Mouse (Mus musculus): ENCODE data around the gene Sgsh. TPM values are rescaled to one million over a fixed set of nuclear protein-coding genes. Genes with fewer than 3 reads are reported as not detected.

Gene Sgsh
- total RNA-seq, 4 experiments from 2014 or later = 4.5 to 5.5 (median 5.3) TPM

- no peak for DNase-seq (ENCODE audit: low spot score in 2 of 2)
Observed at GRCm38 (mm10) chr11:119307658-119307867, 47.8 kb downstream of the Sgsh start, which contains the start of gene Card14. Gene Card14 (plus strand): TSS chr11:119307768.

GRCm38 (mm10) chr11:119306762-119307657, 48.3 kb downstream of the Sgsh start:
- no peak for DNase-seq (ENCODE audit: low spot score in 2 of 2)

DNA sequence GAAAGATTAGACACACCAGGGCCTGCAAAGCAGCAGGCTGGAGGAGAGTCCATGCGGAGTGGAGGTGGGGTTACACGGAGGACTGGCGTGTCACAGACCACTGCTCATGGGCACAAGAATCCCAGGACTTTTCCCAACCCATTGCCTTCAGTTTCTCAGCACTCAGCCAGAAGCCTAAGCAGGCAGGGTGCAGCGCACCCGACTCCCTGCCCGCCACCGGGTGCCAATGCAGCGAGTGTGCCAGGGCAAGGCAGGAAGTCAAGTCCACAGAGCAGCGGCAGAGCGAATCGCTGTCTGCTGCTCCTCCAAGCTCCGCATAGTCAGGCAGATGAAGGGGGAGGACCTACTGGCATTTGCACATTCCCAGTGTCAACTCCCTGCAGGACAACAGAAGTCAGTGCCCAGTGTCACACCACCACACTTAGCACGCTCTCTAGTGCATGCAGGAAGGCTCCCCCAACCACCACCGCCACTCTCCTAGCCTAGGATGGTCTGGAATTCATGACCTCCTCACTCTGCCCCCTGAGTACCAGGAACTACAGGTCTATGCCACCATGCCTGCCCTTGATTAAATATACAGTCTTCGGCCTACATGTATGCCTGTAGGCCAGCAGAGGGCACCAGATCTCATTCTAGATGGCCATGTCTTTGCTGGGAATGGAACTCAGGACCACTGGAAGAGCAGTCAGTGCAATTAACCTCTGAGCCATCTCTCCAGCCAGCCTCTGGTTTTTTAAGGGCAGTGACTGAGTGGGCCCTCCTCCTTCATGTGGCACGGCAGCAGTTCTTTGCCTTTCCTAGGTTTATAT, 50.2 kb downstream of the Sgsh start:
- no peak for DNase-seq (ENCODE audit: low spot score in 2 of 2)

- DNase-seq (ENCODE audit: low spot score in 2 of 2) = no peak
Observed at GRCm38 (mm10) chr11:119300986-119301385, 54.4 kb downstream of the Sgsh start.

DNA sequence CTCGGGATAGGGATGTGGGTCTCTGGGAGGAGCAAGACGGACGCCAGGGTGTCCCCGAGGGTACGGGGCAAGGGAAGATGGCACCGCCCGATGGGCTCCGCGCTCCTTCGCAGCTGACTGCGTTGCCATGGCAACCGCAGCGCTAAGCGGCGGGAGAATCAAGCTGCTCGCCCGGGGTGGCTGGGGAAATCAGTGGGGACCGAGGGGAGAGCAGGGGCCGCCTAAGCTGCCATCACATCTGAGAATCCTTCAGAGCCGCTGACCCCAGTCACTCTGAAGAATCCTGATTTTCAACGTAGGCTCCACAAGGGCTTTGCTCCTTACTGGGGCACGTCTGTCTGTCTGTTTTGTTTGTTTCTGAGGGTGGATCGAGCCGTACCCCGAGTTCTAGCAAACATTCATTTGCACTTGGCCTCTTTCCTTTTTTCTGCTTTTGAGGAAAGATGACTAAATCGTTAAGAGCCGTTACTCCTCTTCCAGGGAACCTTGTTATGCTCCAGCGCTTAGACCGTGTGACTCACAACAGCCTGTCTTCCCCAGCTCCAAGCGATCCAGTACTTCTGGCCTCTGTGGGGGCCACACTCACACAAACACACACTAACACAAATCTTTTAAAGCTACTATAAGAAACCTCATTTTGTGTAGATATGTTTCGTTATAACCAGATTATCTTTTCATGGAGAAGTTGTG, 54.9 kb downstream of the Sgsh start:
- no peak for DNase-seq (ENCODE audit: low spot score in 2 of 2)

- DNase-seq (ENCODE audit: low spot score in 2 of 2) = peak; percentile 88 to 90
Observed at GRCm38 (mm10) chr11:119299391-119300245, 55.7 kb downstream of the Sgsh start, which contains the start of gene Eif4a3. Gene Eif4a3 (minus strand): TSS chr11:119300089.

- no peak for DNase-seq (ENCODE audit: low spot score in 2 of 2)
Observed at GRCm38 (mm10) chr11:119298917-119299316, 56.4 kb downstream of the Sgsh start.

GRCm38 (mm10) chr11:119297996-119298395, 57.3 kb downstream of the Sgsh start:
- no peak for DNase-seq (ENCODE audit: low spot score in 2 of 2)

Small RNA genes lying within 50 kb of the gene (microRNA-seq; reads per million reads assigned to microRNA genes)
- 0.21 to 0.22 reads per million in 2 experiments for gene Mir1932

Other genes starting within 250 kb of the Sgsh start
- 10 to 100 TPM; 32.9 to 39.8 (median 35.6) TPM for gene Tbc1d16, start 127.0 kb downstream of the Sgsh start, total RNA-seq (2022)
- 1 to 10 TPM; 1.1 to 3.2 (median 1.7) TPM for gene Ccdc40, start 127.0 kb downstream of the Sgsh start, total RNA-seq (2022)
- 100 to 1,000 TPM; 280 to 307 (median 295) TPM for gene Gaa, start 87.6 kb downstream of the Sgsh start, total RNA-seq (2022)
- gene Eif4a3, start 55.4 kb downstream of the Sgsh start, total RNA-seq (2022) = 10 to 100 TPM; 79.6 to 92.5 (median 88.2) TPM
- gene Card14, start 47.8 kb downstream of the Sgsh start, total RNA-seq (2022) = under 1 TPM; 0.09 to 0.27 (median 0.19) TPM
- gene Slc26a11, start within 50 bp of the Sgsh start, total RNA-seq (2022) = 1 to 10 TPM; 3.3 to 4.8 (median 3.8) TPM
- gene Rnf213, start 37.6 kb upstream of the Sgsh start, total RNA-seq (2022) = 1 to 10 TPM; 4.5 to 5.7 (median 5.5) TPM
- 10 to 100 TPM; 27.8 to 35.2 (median 32.8) TPM for gene Endov, start 135.8 kb upstream of the Sgsh start, total RNA-seq (2022)
- 100 to 1,000 TPM; 185 to 209 (median 199) TPM for gene Nptx1, start 192.2 kb upstream of the Sgsh start, total RNA-seq (2022)
- 10 to 100 TPM; 57.5 to 65.0 (median 61.0) TPM for gene Rptor, start 247.4 kb upstream of the Sgsh start, total RNA-seq (2022)